In genomic region chr11:84264490-84264889, GRCm38 (mm10) we compare ENCODE assay signal across 10 mouse cellular contexts.
DNase-seq lines count a peak whose midpoint lies in the region; ATAC-seq lines count a peak whose summit lies in the region.
"Had no signal": no experiment of that assay in that cellular context is flagged by ENCODE, and none has a peak within 500 bp of the region (broad histone marks: within the 10 kb centered on the region; RNA-seq: fewer than 3 reads in every experiment).

No protein-coding gene starts in this region.

- H3K9ac ChIP-seq in hindbrain, embryonic 11.5 days (ENCODE audit: low read depth, low read length): no peak overlapping the region
- no peak overlapping the region for H3K9ac ChIP-seq in hindbrain, embryonic 12.5 days

- no peaks in the 10 kb centered on the region for H3K27me3 ChIP-seq in hindbrain, embryonic 11.5 days (ENCODE audit: control insufficient read depth, insufficient read depth, low read length)
- H3K27me3 ChIP-seq in hindbrain, embryonic 12.5 days: no peaks in the 10 kb centered on the region

- H3K4me3 ChIP-seq in hindbrain, embryonic 11.5 days (ENCODE audit: low read depth, low read length): no peak overlapping the region
- no peak overlapping the region for H3K4me3 ChIP-seq in hindbrain, embryonic 12.5 days

- ATAC-seq in hindbrain, embryonic 11.5 days (ENCODE audit: low FRiP score): no peak
- no peak for ATAC-seq in hindbrain, embryonic 12.5 days (ENCODE audit: low FRiP score)

- no peaks in the 10 kb centered on the region for H3K9me3 ChIP-seq in hindbrain, embryonic 11.5 days (ENCODE audit: control insufficient read depth, low read length)
- no peaks in the 10 kb centered on the region for H3K9me3 ChIP-seq in hindbrain, embryonic 12.5 days (replicated peaks)

- peak; percentile 55 for DNase-seq in hindbrain, embryonic 11.5 days (ENCODE audit: low spot score)
- peak; percentile 15 for DNase-seq in lung, postnatal 10 days
- no peak for DNase-seq in lung, postnatal 4 days
- DNase-seq in ZHBTc4 (ENCODE audit: low read depth, low spot score): peak; percentile 36
- DNase-seq in retina, embryonic 14.5 days (ENCODE audit: low spot score): peak; percentile 78
- DNase-seq in neural tube, embryonic 10.5 days (ENCODE audit: extremely low spot score, low spot score): no peak
- DNase-seq in urinary bladder, adult 2 months (ENCODE audit: low spot score): no peak
- DNase-seq: kidney, adult 11 months had no signal

- H3K36me3 ChIP-seq in hindbrain, embryonic 11.5 days (ENCODE audit: control insufficient read depth, insufficient read depth, low read length): no peaks in the 10 kb centered on the region
- H3K36me3 ChIP-seq in hindbrain, embryonic 12.5 days: peaks cover 35% of the 10 kb centered on the region

- 70% methylated on average over 3 of the region's 3 CpGs for WGBS in hindbrain, embryonic 11.5 days
- WGBS in hindbrain, embryonic 12.5 days: 64% methylated on average over 3 of the region's 3 CpGs

- H3K27ac ChIP-seq in hindbrain, embryonic 11.5 days (ENCODE audit: low read depth, low read length): no peak overlapping the region
- H3K27ac ChIP-seq in hindbrain, embryonic 12.5 days: no peak overlapping the region
- H3K27ac ChIP-seq: macrophage had no signal

- H3K4me2 ChIP-seq in hindbrain, embryonic 11.5 days (replicated peaks; ENCODE audit: low read depth, low read length): no peak overlapping the region
- H3K4me2 ChIP-seq in hindbrain, embryonic 12.5 days (replicated peaks): no peak overlapping the region

- H3K4me1 ChIP-seq in hindbrain, embryonic 11.5 days (replicated peaks; ENCODE audit: control insufficient read depth, insufficient read depth, low read length): no peaks in the 10 kb centered on the region
- H3K4me1 ChIP-seq in hindbrain, embryonic 12.5 days: no peaks in the 10 kb centered on the region

Comparison
In these comparisons a context has a peak if more than half of its experiments do, and no peak if none do; other contexts are left out.
1. DNase-seq: peak in hindbrain, embryonic 11.5 days (single experiment), lung, postnatal 10 days (single experiment), ZHBTc4 (single experiment) and retina, embryonic 14.5 days (single experiment); none in lung, postnatal 4 days (0 of 2), neural tube, embryonic 10.5 days (single experiment) and urinary bladder, adult 2 months (single experiment).